Mouse (Mus musculus): ENCODE results near the gene Acrbp. TPM values are rescaled to one million over a fixed set of nuclear protein-coding genes. Genes with fewer than 3 reads are reported as not detected.
"Not testable (repeated sequence)": the region's sequence is repeated elsewhere in the genome, so short reads cannot be mapped to it uniquely, and the experiment has no call there.

The Acrbp gene
- total RNA-seq (2022), result 1 to 10 TPM; 1.5 to 2.6 (median 2.2) TPM

GRCm38 (mm10) chr6:125049678-125050077 lies at the start of gene Acrbp:
Gene Acrbp, plus strand, starts transcription at chr6:125049689.
- no peak for DNase-seq (ENCODE audit: low spot score)

DNA sequence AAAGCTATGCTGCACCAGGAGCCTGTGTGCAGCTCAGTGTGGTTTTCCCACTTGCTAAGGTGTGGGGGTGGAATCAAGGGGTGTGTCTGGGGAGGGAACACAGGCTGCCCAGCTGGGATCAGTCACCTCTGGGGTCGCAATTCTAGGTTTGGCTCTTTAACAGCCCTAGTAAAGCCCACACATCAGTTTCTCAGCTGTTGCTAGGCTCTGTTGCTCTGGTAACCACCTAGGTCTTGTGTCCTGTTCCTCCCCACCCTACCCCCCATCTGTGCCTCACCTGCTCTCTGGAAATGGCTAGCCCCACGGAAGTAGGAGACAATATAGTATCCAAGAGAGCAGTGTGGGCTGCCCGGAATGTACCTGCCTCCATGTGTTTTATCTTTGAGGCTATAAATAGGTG lies 45.8 kb upstream of the Acrbp start:
- no peak for DNase-seq (ENCODE audit: low spot score)

DNA sequence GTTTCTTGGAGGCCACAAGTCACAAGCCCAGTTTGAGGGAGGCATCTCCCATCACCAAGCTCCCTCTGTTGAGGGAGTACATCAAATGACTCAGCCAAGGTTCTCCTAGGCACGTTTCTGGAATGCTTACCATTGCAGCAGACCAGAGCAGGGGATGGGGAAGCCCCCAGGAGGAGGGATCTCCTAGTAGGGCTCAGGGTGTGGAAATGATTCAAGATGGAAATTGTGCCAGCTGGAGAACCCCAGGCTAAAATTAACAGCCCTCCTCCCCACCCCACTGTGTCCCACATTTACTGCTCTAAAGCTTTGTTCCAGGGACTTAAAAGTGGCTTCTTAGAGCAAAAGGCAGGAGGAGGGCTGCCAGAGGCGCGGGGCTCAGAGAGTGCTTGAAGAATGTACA lies 44.4 kb upstream of the Acrbp start:
- no peak for DNase-seq (ENCODE audit: low spot score)

- DNase-seq (ENCODE audit: low spot score), result no peak
These were observed 41.4 kb upstream of the Acrbp start for GRCm38 (mm10) chr6:125008060-125008459.

DNA sequence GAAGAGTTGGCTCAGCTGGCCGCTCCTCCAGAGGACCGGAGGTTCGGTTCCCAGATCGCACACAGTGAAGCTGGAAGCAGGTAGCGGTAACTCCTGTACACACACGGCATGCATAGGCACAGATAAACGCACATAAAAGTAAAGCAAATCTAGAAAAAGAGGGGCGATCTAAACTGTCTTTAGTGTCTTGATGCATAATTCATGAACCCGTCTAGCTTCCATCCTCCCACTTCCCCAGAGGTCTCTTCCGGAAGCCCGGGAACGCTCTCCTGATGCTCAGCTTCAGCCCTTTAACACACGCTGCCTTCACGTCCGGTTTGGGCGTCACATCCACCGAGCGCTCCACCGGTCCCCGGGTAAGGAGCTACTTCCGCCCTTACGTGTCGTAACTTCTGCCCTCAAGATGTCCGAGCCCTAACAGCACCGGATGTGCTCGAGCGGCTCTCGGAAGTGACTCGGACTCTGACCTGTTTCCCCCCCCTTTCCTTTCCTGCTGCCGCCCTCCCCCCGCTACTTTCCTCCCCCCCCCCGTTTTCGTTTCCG lies 40.8 kb upstream of the Acrbp start:
- peak; percentile 99 for DNase-seq (ENCODE audit: low spot score)

- no peak for DNase-seq (ENCODE audit: low spot score)
These were observed 40.5 kb upstream of the Acrbp start, which contains the start of gene Zfp384 for GRCm38 (mm10) chr6:125009129-125009180. Gene Zfp384, plus strand, starts transcription at chr6:125009145.

GRCm38 (mm10) chr6:125009181-125010073 lies 40.1 kb upstream of the Acrbp start:
- DNase-seq (ENCODE audit: low spot score), result peak; percentile 75

DNA sequence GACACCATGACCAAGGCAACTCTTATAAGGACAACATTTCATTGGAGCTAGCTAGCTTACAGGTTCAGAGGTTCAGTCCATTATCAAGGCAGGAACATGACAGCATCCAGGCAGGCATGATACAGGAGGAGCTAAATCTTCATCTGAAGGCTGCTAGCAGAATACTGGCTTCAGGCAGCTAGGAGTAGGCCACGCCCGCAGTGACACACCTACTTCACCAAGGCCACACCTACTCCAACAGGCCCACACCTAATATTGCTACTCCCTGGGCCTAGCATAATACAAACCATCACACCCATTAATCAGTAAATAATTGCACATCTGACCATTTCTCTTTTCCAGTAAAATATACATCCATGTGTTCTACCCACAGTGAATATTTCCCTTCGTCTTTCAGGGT lies 31.8 kb upstream of the Acrbp start:
- no peak for DNase-seq (ENCODE audit: low spot score)

DNA sequence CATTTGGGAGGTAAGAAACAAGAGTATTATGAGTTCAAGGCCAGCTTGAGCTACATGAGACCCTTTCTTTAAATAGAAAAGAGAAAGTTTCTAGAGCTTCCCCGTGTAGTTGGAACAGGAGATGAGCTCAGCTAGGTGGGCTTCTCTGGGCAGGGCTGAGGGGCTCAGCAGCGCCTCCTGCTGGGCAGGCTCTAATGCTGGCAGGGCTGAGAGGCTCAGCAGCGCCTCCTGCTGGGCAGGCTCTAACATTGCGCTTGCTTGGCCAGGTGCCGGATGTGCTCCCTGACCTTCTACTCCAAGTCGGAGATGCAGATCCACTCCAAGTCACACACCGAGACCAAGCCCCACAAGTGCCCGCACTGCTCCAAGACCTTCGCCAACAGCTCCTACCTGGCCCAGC lies 19.0 kb upstream of the Acrbp start:
- peak; percentile 11 for DNase-seq (ENCODE audit: low spot score)

DNA sequence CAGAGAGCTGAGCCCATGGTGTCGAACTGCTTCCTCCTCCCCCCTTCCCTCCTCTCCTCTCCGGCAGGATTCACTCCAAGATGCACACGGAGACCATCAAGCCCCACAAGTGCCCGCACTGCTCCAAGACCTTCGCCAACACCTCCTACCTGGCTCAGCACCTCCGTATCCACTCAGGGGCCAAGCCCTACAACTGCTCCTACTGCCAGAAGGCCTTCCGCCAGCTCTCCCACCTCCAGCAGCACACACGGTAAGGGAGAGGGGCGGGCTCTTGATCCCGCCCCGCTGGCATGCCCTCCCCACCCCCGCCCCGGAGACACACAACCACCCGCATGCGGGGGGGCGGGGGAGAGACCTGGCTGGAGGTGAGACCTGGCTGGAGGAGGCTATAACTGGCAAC lies 17.9 kb upstream of the Acrbp start:
- no peak for DNase-seq (ENCODE audit: low spot score)

GRCm38 (mm10) chr6:125038666-125039065 lies 10.8 kb upstream of the Acrbp start:
- peak; percentile 7 for DNase-seq (ENCODE audit: low spot score)

DNA sequence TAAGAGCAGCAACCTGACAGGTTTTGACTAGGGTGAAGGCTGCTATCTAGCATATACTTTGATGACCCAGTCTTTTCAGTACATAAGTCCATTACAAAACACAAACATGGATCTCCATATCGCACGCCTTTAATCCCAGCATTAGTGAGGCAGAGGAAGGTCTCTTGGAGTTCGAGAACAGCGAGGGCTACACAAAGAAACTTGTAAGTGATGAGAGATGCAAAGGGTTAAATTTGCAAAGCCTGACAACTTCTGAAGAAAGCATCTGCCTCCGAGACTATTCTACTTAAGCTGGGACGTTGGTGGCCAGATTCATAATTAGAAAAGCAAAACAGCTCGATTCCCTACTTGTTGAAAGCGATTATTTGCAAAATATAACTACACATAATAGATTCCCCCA lies 10.4 kb upstream of the Acrbp start:
- DNase-seq (ENCODE audit: low spot score), result no peak

DNA sequence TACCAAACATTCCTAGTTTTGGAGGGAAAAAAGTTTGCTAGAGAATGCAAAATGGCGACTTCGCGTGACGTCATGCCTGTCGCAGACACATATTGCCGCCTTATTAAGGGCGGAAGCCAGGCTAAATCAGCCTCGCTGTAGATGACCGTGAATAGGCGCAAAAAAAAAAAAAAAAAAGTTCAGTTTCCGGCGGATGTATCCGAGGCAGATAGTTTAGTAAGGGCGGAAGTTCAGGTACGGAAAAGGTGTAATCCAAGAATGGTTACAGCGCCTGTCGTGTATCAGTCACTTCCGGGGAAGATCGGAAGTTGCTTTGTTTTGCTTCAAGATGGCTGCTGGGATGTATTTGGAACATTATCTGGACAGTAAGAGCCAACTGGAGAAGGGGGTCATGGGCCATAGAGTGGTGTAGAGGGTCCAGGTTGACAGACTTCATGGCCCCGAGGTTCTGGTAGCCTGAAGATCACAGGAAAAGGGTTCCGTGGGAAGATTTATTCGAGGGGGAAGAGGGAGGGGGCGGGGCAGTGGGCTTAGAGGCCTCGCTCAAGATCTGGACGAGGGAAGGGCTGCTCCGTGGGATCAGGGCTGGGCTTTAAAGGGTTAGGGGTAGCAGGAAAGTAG lies 9.8 kb upstream of the Acrbp start, which contains the start of gene Ing4:
Gene Ing4 (plus strand): TSS at position 228 of the 621 bp plus-strand sequence.
- peak; percentile 93 for DNase-seq (ENCODE audit: low spot score)

DNA sequence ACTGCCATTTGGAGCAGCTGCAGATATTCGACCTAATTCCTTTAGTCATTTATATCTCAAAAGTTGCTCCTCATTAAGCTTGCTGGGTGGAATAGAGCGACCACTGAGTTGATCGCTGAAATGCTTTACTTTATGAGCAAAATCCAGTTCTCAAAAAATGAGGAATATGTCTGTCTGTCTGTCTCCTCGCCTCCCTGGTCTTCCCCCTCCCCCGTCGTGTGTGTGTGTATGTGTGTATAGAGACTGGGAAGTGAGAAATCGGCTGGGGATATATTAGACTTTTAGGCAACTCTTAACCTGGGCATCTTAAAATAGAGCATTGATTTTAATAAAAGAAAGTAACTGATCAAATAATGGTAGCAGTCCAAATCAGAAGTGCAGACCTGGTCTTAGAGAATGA lies 9.3 kb upstream of the Acrbp start:
- no peak for DNase-seq (ENCODE audit: low spot score)

GRCm38 (mm10) chr6:125041047-125041446 lies 8.4 kb upstream of the Acrbp start:
- DNase-seq (ENCODE audit: low spot score), result no peak

- no peak for DNase-seq (ENCODE audit: low spot score)
These were observed 7.4 kb upstream of the Acrbp start for GRCm38 (mm10) chr6:125042081-125042480.

DNA sequence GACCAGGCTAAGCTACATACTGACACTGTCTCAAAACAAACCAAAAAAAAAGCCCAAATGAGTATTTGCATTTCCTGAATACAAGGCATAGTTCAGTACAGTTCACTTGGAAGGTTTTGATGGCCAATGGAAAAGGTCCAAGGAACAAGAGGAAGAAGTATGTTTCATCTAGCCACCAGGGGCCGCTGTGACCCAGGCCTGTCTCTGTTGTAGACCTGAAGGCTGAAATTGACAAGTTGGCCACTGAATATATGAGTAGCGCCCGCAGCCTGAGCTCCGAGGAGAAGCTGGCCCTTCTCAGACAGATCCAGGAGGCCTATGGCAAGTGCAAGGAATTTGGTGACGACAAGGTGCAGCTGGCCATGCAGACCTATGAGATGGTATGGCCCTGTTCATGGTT lies 2.8 kb upstream of the Acrbp start:
- DNase-seq (ENCODE audit: low spot score), result peak; percentile 79

DNA sequence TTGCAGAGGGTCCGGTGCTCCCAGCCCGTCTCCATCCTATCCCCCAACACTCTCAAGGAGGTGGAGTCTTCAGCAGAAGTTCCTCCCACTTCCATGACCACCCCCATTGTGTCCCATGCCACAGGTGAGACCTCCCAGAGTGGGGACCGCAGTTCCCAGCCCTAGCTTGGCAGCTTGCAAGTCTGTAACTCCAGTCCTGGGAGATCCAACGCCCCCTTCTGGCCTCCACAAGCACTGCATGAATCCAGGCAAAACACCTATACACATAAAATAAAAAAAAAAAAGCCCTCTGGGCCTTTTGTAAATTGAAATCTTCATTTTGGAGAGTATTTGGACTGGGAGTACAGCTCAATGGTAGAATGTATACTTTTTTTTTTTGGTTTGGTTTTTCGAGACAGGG lies 1.7 kb downstream of the Acrbp start:
- no peak for DNase-seq (ENCODE audit: low spot score)

GRCm38 (mm10) chr6:125061493-125061892 lies 12.0 kb downstream of the Acrbp start:
- DNase-seq (ENCODE audit: low spot score), result no peak

- DNase-seq (ENCODE audit: low spot score), result no peak
These were observed 13.0 kb downstream of the Acrbp start for GRCm38 (mm10) chr6:125062511-125062910.

DNA sequence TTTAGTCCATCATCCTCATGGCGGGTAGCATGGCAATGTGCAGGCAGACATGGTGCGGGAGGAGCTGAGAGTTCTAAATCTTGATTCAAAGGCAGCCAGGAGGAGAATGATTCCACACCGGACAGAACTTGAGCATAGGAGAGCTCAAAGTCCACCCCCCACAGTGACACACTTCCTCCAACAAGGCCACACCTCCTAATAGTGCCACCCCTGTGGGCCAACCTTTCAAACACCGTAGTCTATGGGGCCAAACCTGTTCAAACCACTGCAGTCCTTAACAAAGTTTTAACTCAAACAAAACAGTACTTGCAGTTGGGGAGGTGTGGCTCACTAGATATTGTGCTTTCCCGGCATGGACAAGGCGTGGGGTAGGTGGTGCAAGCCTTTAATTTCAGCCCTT lies 14.4 kb downstream of the Acrbp start:
- no peak for DNase-seq (ENCODE audit: low spot score)

GRCm38 (mm10) chr6:125065223-125065622 lies 15.7 kb downstream of the Acrbp start:
- DNase-seq (ENCODE audit: low spot score), result not testable (repeated sequence)

DNA sequence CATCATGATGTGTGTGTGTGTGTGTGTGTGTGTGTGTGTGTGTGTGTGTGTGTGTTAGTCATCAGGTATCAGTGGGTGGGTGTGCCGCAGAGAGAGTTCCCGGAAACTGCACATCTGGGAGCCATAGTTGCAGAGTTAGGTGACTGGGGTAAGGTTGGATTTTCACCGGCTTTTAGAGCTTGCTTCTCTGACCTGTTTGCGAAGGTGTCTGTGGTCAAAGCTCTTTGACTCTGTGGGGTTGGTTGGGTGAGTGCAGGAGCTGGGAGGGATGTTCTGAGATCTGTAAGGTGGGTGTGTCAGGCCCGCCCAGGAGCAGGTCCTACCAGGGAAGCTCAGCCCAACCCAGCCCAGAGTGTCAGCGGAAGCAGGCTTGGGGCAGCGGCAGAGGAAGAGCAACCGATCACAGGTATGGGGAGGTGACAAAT lies 18.1 kb downstream of the Acrbp start, which contains the start of gene Lpar5:
Gene Lpar5 (plus strand): TSS at position 350 of the 425 bp plus-strand sequence.
- no peak for DNase-seq (ENCODE audit: low spot score)
